Mouse (Mus musculus) lung, postnatal 0 days (tissue): ENCODE measurements at regions not wholly inside any gene's neighbourhood (a gene's known extent, or its start where the extent isn't known, plus 50 kb on each side); places are given as distances from the start of the nearest gene placed in this dataset.

ENCODE experiments used
- CTCF ChIP-seq: IDR thresholded peaks from 2 replicates; pipeline ENCODE4 v1.5.1; 2016; ENCODE audit warnings: antibody characterized with exemption, mild to moderate bottlenecking
- EP300 ChIP-seq: IDR thresholded peaks from 2 replicates; pipeline ENCODE4 v1.6.1; 2016; ENCODE audit warnings: antibody characterized with exemption, mild to moderate bottlenecking, control low read depth

GRCm38 (mm10) chr10:51950016-51950415 lies 72.3 kb upstream of the Vgll2 start:
- TF ChIP-seq CTCF (no peak), EP300 (no peak)
